Mouse (Mus musculus) MEL (cell line): ENCODE data around the gene Faap24. TPM values are rescaled to one million over a fixed set of nuclear protein-coding genes. Genes with fewer than 3 reads are reported as not detected.

Experiments used
- DNase-seq: peaks from one replicate; pipeline ENCODE4 v3.0.0; 2011; ENCODE audit warnings: low read depth, low spot score
- H3K27ac ChIP-seq: 2 replicates; pipeline ENCODE4 v1.5.1; 2012; ENCODE audit warnings: low read depth, mild to moderate bottlenecking, control low read depth, low read length, moderate library complexity; ENCODE audit not compliant: control insufficient read depth
- H3K27me3 ChIP-seq, 2 experiments: fragments of 150-350 bp in 1 of 2; sonication (generic) in 1 of 2; 2 replicates each; pipeline ENCODE4 v1.6.1; 2012; ENCODE audit warnings: low read length in 2 of 2, mild to moderate bottlenecking in 2 of 2, improper control_type of control experiment in 1 of 2, moderate library complexity in 1 of 2; ENCODE audit not compliant: insufficient read depth in 2 of 2, control insufficient read depth in 1 of 2
- H3K36me3 ChIP-seq, 2 experiments: 2 replicates each; pipeline ENCODE4 v1.6.1; 2012 to 2014; ENCODE audit warnings: low read length in 2 of 2, improper control_type of control experiment in 1 of 2, inconsistent platforms in 1 of 2, mild to moderate bottlenecking in 1 of 2; ENCODE audit not compliant: insufficient read depth in 2 of 2, control insufficient read depth in 1 of 2
- H3K4me1 ChIP-seq, 2 experiments: fragments of 150-350 bp in 1 of 2; sonication (generic) in 1 of 2; 2 replicates each; pipeline ENCODE4 v1.6.1; 2012; ENCODE audit warnings: low read length in 2 of 2, improper control_type of control experiment in 1 of 2, mild to moderate bottlenecking in 1 of 2; ENCODE audit not compliant: insufficient read depth in 2 of 2, control insufficient read depth in 1 of 2
- H3K4me3 ChIP-seq, 2 experiments: fragments of 150-350 bp in 1 of 2; sonication (generic) in 1 of 2; 2 replicates each; pipeline ENCODE4 v1.5.1; 2012; ENCODE audit warnings: low read depth in 2 of 2, low read length in 2 of 2, mild to moderate bottlenecking in 2 of 2, moderate library complexity in 2 of 2, control low read depth in 1 of 2, improper control_type of control experiment in 1 of 2; ENCODE audit not compliant: control insufficient read depth in 1 of 2, insufficient read depth in 1 of 2
- H3K79me2 ChIP-seq: 2 replicates; pipeline ENCODE4 v1.6.1; 2012; ENCODE audit warnings: mild to moderate bottlenecking, low read length, moderate library complexity; ENCODE audit not compliant: control insufficient read depth, poor library complexity, insufficient read depth
- H3K9ac ChIP-seq: 2 replicates; pipeline ENCODE4 v1.6.1; 2012; ENCODE audit warnings: low read depth, mild to moderate bottlenecking, control low read depth, low read length, moderate library complexity; ENCODE audit not compliant: control insufficient read depth, poor library complexity, severe bottlenecking
- H3K9me3 ChIP-seq: fragments of 150-350 bp; sonication (generic); replicated peaks from 2 replicates; pipeline ENCODE4 v1.6.1; 2012; ENCODE audit warnings: mild to moderate bottlenecking, low read length, improper control_type of control experiment, moderate library complexity; ENCODE audit not compliant: insufficient read depth
- CHD1 ChIP-seq: IDR thresholded peaks from 2 replicates; pipeline ENCODE4 v1.6.1; 2012; ENCODE audit warnings: low read depth, mild to moderate bottlenecking, inconsistent platforms, low read length, improper control_type of control experiment
- CHD2 ChIP-seq: IDR thresholded peaks from 2 replicates; pipeline ENCODE4 v1.6.1; 2011; ENCODE audit warnings: low read length, improper control_type of control experiment
- CTCF ChIP-seq, 3 experiments: IDR thresholded peaks in 2 of 3; conservative IDR thresholded peaks in 1 of 3; 2 replicates each; pipeline ENCODE4 v1.5.1; 2011 to 2012; ENCODE audit warnings: low read length in 3 of 3, low read depth in 2 of 3, mild to moderate bottlenecking in 2 of 3, improper control_type of control experiment in 1 of 3, inconsistent platforms in 1 of 3, mixed read lengths in 1 of 3, moderate library complexity in 1 of 3; ENCODE audit not compliant: control insufficient read depth in 1 of 3, insufficient read depth in 1 of 3, poor library complexity in 1 of 3, severe bottlenecking in 1 of 3
- EP300 ChIP-seq, 2 experiments: IDR thresholded peaks; 2 replicates each; pipeline ENCODE4 v1.6.1; 2011; ENCODE audit warnings: improper control_type of control experiment in 2 of 2, low read length in 2 of 2, low read depth in 1 of 2, mild to moderate bottlenecking in 1 of 2
- ETS1 ChIP-seq: IDR thresholded peaks from 2 replicates; pipeline ENCODE4 v1.6.1; 2012; ENCODE audit warnings: low read depth, mild to moderate bottlenecking, inconsistent platforms, low read length, improper control_type of control experiment, moderate library complexity
- GABPA ChIP-seq: IDR thresholded peaks from 2 replicates; pipeline ENCODE4 v1.6.1; 2012; ENCODE audit warnings: low read depth, mild to moderate bottlenecking, inconsistent platforms, low read length, improper control_type of control experiment, moderate library complexity
- KAT2A ChIP-seq: conservative IDR thresholded peaks from 2 replicates; pipeline ENCODE4 v1.6.1; 2012; ENCODE audit warnings: low read depth, low read length, improper control_type of control experiment, inconsistent platforms
- MAX ChIP-seq: IDR thresholded peaks from 2 replicates; pipeline ENCODE4 v1.6.1; 2011; ENCODE audit warnings: low read length, improper control_type of control experiment
- MAZ ChIP-seq: IDR thresholded peaks from 2 replicates; pipeline ENCODE4 v1.6.1; 2012; ENCODE audit warnings: low read depth, mild to moderate bottlenecking, inconsistent platforms, low read length, improper control_type of control experiment
- MYC ChIP-seq: IDR thresholded peaks from 2 replicates; pipeline ENCODE4 v1.6.1; 2011; ENCODE audit warnings: low read depth, mild to moderate bottlenecking, low read length, improper control_type of control experiment, moderate library complexity
- NELFE ChIP-seq: IDR thresholded peaks from 2 replicates; pipeline ENCODE4 v1.6.1; 2011; ENCODE audit warnings: low read depth, low read length, improper control_type of control experiment
- POLR2AphosphoS2 ChIP-seq: IDR thresholded peaks from 2 replicates; pipeline ENCODE4 v1.6.1; 2011; ENCODE audit warnings: low read length, improper control_type of control experiment
- TBP ChIP-seq: IDR thresholded peaks from 2 replicates; pipeline ENCODE4 v1.8.0; 2011; ENCODE audit warnings: low read depth, low read length, improper control_type of control experiment
- TCF12 ChIP-seq: IDR thresholded peaks from 2 replicates; pipeline ENCODE4 v1.6.1; 2014; ENCODE audit warnings: low read depth, mild to moderate bottlenecking, inconsistent platforms, low read length, improper control_type of control experiment, moderate library complexity
- UBTF ChIP-seq: IDR thresholded peaks from 2 replicates; pipeline ENCODE4 v1.6.1; 2012; ENCODE audit warnings: low read depth, mild to moderate bottlenecking, inconsistent platforms, low read length, improper control_type of control experiment, moderate library complexity, borderline replicate concordance; ENCODE audit not compliant: insufficient read depth
- USF1 ChIP-seq: IDR thresholded peaks from 2 replicates; pipeline ENCODE4 v1.6.1; 2014; ENCODE audit warnings: low read depth, mild to moderate bottlenecking, inconsistent platforms, low read length, improper control_type of control experiment, moderate library complexity
- ZKSCAN1 ChIP-seq: IDR thresholded peaks from 2 replicates; pipeline ENCODE4 v1.6.1; 2012; ENCODE audit warnings: low read depth, mild to moderate bottlenecking, inconsistent platforms, low read length, improper control_type of control experiment, moderate library complexity
- ZMIZ1 ChIP-seq: IDR thresholded peaks from 2 replicates; pipeline ENCODE4 v1.6.1; 2012; ENCODE audit warnings: low read depth, mild to moderate bottlenecking, inconsistent platforms, low read length, improper control_type of control experiment, moderate library complexity
- polyA plus RNA-seq, 2 experiments: library from polyadenylated mRNA; stranded (reverse) in 1 of 2; unstranded in 1 of 2; fragments of >175 nt in 1 of 2; fragments of >200 nt in 1 of 2; gene quantifications; 2 replicates each; pipeline versions ENCODE4 v1.2.1 to v1.2.4; 2012; ENCODE audit warnings: low replicate concordance in 2 of 2, low read depth in 1 of 2; ENCODE audit not compliant: insufficient read length in 2 of 2, insufficient read depth in 1 of 2, missing spikeins in 1 of 2
- total RNA-seq: library from RNA; depleted of rRNA; stranded (reverse); fragments of 300-350 nt; gene quantifications from 2 replicates; pipeline ENCODE4 v1.2.3, GENCODE M21; 2012

Gene Faap24
- total and polyA plus RNA-seq, 3 experiments, result 15.3 to 26.7 TPM; not detected in 1

DNA sequence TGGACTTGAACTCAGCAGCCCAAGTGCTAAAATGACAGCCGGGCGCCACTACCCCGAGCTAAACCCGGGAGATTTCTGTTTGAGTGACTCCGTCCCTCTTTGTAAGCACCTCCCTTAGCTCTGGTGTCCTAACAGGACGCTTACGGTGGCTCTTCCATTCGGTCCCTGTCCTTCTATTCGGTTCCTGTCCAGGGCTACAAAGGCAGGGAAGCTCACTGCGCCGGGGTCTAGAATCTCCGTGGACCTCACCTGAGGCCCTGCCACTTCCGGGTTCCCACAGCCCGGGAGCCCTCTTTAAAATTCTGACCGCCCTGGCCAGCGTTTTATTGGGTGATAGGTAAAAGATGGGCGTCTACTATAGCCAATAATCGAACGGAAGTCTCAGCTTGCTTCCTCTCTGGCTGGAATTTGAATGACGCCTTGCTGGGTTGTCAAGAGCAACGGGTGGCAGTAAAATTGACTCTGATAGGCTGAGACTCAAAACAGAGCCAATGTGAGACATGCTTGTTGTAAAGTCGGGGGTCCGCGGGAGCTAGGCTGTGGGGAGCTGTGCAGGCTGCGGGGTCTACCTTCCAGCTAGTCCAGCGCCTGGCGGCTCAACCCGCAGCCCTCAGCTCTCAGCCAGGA lies at the start of gene Faap24, which contains the start of gene Cep89 (continued):
- TF ChIP-seq ETS1 (no peak), CTCF (IDR thresholded peaks at IDR 0.05 in 2 of 3, conservative IDR thresholded peaks at IDR 0.05 in 1 of 3; ENCODE audit: control insufficient read depth in 1 of 3, insufficient read depth in 1 of 3, low read depth in 2 of 3, low read length in 3 of 3, poor library complexity in 1 of 3, severe bottlenecking in 1 of 3) (no peak), MYC (no peak)

DNA sequence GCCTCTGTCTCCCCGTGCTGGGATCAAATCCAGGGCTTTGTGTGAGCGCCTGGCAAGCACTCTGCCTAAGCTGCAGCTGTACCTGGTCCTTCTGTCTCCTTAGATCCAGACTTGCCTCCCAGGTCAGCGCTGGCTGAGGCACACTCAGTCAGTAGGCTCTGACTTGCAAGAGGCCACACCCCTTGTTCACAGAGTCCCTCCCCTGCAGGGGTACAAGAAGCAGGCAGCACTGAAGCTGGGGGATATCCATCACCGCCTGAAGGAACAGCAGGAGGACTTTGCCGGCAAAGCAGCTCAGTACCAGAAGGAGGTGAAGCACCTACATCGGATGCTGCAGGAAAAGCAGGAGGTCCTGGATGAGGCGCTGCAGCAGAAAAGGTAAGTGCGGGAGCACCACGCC lies 38.6 kb upstream of the Faap24 start:
- H3K36me3 ChIP-seq, result no peaks in the 10 kb centered on the region; a peak in 1 of 4 replicates
- no peak for DNase-seq
- H3K27me3 ChIP-seq, result no peaks in the 10 kb centered on the region
- TF ChIP-seq KAT2A (no peak), TBP (no peak), MAX (no peak), GABPA (no peak), CHD2 (no peak), EP300 (IDR thresholded peaks at IDR 0.05; ENCODE audit: low read depth in 1 of 2, low read length in 2 of 2) (no peak), ZKSCAN1 (no peak), MAZ (no peak), MYC (no peak), POLR2AphosphoS2 (no peak), CHD1 (no peak), NELFE (no peak), UBTF (no peak), USF1 (no peak), TCF12 (no peak)
- H3K9me3 ChIP-seq, result no peaks in the 10 kb centered on the region
- no peaks in the 10 kb centered on the region for H3K79me2 ChIP-seq
- no peaks in the 10 kb centered on the region for H3K4me1 ChIP-seq
- no peak overlapping the region for H3K9ac ChIP-seq
- H3K4me3 ChIP-seq, result no peak overlapping the region
- H3K27ac ChIP-seq, result no peak overlapping the region

DNA sequence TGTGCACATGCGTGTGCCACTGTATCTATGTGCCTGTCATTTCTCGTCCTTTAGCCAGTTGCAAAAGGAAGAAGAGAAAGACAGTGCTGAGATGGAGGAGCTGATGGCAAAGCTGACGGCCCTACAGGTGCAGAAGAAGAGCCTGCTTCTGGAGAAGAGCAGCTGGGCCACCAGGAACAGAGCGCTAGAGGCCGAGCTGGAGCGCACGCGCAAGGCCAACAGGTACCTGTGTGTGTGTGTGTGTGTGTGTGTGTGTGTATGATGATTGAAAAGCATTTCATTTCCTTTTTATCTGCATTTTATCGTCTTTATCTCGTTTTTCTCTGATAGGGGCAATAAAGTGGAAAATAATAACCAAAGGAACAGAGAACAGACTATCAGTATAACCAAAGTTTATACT lies 31.5 kb upstream of the Faap24 start:
- TF ChIP-seq ZMIZ1, result no peak
- H3K79me2 ChIP-seq, result no peaks in the 10 kb centered on the region
- no peaks in the 10 kb centered on the region for H3K27me3 ChIP-seq
- no peak overlapping the region for H3K9ac ChIP-seq
- H3K9me3 ChIP-seq, result no peaks in the 10 kb centered on the region
- no peaks in the 10 kb centered on the region; a peak in 1 of 4 replicates for H3K36me3 ChIP-seq
- no peaks in the 10 kb centered on the region for H3K4me1 ChIP-seq
- H3K27ac ChIP-seq, result no peak overlapping the region
- H3K4me3 ChIP-seq, result no peak overlapping the region
- DNase-seq, result no peak
